Mouse (Mus musculus) intestine, embryonic 16.5 days (tissue): Measurements from ENCODE around the gene Shc1. TPM values are rescaled to one million over a fixed set of nuclear protein-coding genes. Genes with fewer than 3 reads are reported as not detected.

Experiments used
- ATAC-seq: fragments of 200-750 bp; cut with Nextera tagmentation; 2 replicates; pipeline ENCODE4 v1.8.0; 2017; ENCODE audit warnings: moderate TSS enrichment, moderate library complexity
- H3K27ac ChIP-seq: fragments of 300-500 bp; sonication (generic); 2 replicates; pipeline ENCODE4 v1.5.1; 2014; ENCODE audit warnings: mild to moderate bottlenecking, low read length
- H3K27me3 ChIP-seq: fragments of 300-500 bp; sonication (generic); replicated peaks from 2 replicates; pipeline ENCODE4 v1.6.1; 2014; ENCODE audit warnings: low read length, control low read depth, mixed read lengths; ENCODE audit not compliant: control insufficient read depth, insufficient read depth
- H3K36me3 ChIP-seq: fragments of 300-500 bp; sonication (generic); 2 replicates; pipeline ENCODE4 v1.6.1; 2014; ENCODE audit warnings: low read length, control low read depth; ENCODE audit not compliant: control insufficient read depth, insufficient read depth
- H3K4me1 ChIP-seq: fragments of 300-500 bp; sonication (generic); 2 replicates; pipeline ENCODE4 v1.6.1; 2014; ENCODE audit warnings: low read length, control low read depth, mixed read lengths; ENCODE audit not compliant: control insufficient read depth, insufficient read depth
- H3K4me2 ChIP-seq: fragments of 300-500 bp; sonication (generic); 2 replicates; pipeline ENCODE4 v1.6.1; 2014; ENCODE audit warnings: low read depth, low read length, control low read depth
- H3K4me3 ChIP-seq: fragments of 300-500 bp; sonication (generic); 2 replicates; pipeline ENCODE4 v1.5.1; 2014; ENCODE audit warnings: mild to moderate bottlenecking, low read length
- H3K9ac ChIP-seq: fragments of 300-500 bp; sonication (generic); 2 replicates; pipeline ENCODE4 v1.6.1; 2014; ENCODE audit warnings: low read depth, low read length
- H3K9me3 ChIP-seq: fragments of 300-500 bp; sonication (generic); 2 replicates; pipeline ENCODE4 v1.6.1; 2016; ENCODE audit warnings: low read length, control low read depth; ENCODE audit not compliant: control insufficient read depth
- WGBS: fragments of 180-500 bp; shearing (Covaris S2); extraction: QIAGEN DNeasy Blood & Tissue Kit; methylation state at CpG from one replicate; pipeline ENCODE4 v1.1.7; 2014; 5-methylcytosine and 5-hydroxymethylcytosine counted together
- polyA plus RNA-seq: library from polyadenylated mRNA; unstranded; fragments of >200 nt; fragmentation: Nextera tagmentation; extraction: Ambion mirVana; gene quantifications from 2 replicates; pipeline ENCODE4 v1.2.1, GENCODE M21; 2015

Shc1 gene
- polyA plus RNA-seq, 1 experiment from 2014 or later, result 85.4 TPM

DNA sequence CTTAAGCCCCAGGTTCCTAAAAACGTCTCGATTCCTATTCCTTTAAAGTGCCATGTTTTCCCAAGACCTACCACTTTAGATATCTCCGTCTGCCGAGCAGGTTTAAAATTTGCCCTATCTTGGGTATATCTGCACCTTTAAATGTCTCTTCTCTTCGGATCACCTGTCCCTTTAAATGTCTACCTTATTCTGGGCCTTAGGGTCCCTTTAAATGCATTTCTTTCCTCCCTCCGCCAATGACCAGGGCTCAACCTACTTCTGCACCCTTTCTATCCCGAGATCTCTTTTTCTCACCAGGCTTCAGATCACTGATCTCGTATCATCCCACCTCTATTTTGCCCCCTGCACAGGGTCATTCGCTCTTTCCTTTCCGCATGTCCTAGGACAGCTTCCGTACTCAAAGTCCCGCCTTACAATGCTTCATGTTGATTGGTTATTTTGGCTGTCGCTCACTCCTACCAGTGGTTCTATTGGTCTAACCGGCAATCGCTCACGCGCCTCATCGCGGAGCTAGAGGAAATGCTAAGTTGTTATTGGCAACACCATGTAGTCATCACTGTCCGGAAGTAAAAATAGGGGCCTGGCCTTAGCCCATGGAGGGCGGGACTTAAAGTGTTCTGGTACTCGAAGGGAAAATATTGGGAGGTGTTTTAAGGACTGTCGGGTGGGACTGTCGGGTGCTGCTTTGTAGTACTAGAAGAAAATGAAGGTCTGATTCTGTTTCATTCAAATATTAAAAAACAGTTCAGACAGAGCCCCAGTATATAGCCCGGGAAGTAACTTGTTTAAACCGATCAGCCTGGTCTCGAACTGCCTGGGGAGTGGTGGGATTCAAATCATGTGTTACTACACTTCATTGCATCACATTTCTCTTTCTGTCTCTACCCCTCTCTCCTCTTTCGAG, 6.5 kb upstream of the Shc1 start, which contains the start of gene Flad1:
TSS of gene Flad1 (minus strand) at position 381 of the 904 bp plus-strand sequence.
- peaks cover 2% of the 10 kb centered on the region; the same call in 1 of the 2 replicates for H3K4me1 ChIP-seq
- H3K9me3 ChIP-seq, result no peaks in the 10 kb centered on the region
- H3K9ac ChIP-seq, result peak within 1 kb of the TSS; percentile 68
- ATAC-seq, result peak; percentile 99
- peak within 1 kb of the TSS; percentile 43 for H3K27ac ChIP-seq
- 5% methylated on average over 28 of the region's 28 CpGs for WGBS
- peak within 1 kb of the TSS; percentile 62 for H3K4me3 ChIP-seq
- H3K36me3 ChIP-seq, result peaks cover 24% of the 10 kb centered on the region
- no peaks in the 10 kb centered on the region for H3K27me3 ChIP-seq
- H3K4me2 ChIP-seq, result peak within 1 kb of the TSS; percentile 67

DNA sequence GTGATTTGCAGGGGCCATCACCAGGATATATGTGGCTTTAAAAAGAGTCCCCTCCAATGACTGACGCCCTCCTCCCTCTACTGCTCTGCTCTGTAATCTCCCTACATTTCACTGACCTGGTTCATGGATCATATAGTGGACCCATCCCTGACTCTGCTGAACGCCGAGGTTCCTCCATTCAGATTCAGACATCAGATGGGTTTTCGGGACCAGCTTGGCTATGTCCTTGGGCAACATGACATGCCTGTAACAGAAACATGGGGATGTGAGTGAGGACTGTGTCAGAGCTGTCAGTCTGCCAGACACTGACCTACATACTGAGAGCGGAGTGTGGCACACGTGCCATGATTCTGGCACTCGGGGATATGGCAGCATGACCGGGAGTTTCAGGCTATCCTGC, 2.1 kb upstream of the Shc1 start:
- Histone ChIP-seq H3K27ac (no peak overlapping the region), H3K36me3 (peaks cover 19% of the 10 kb centered on the region), H3K9ac (no peak overlapping the region), H3K4me2 (no peak overlapping the region), H3K4me1 (peaks cover 12% of the 10 kb centered on the region), H3K27me3 (no peaks in the 10 kb centered on the region), H3K9me3 (no peaks in the 10 kb centered on the region), H3K4me3 (no peak overlapping the region)
- no peak for ATAC-seq
- WGBS, result 97% methylated on average over 8 of the region's 8 CpGs

DNA sequence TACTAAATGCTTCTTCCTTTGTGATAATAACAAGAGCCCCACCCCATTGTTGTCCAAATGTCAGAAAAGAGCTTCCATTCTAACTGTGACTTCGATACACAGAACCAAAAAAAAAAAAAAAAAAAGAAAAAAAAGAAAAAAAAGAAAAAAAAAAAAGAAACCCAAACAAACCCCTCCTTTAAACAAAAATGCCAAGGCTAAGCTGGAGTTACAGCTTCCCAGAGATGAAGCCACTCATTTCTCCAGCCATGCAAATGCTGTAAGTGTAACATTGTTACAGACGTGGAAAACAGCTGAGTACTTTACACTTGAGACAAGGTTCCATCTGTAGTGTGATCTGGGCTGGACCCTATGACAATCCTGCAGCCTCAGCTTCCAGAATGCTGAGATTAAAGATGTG, 1.1 kb upstream of the Shc1 start:
- no peaks in the 10 kb centered on the region for H3K9me3 ChIP-seq
- H3K4me2 ChIP-seq, result peak overlapping the region; percentile 74
- peaks cover 19% of the 10 kb centered on the region for H3K36me3 ChIP-seq
- 17% methylated on average over 2 of the region's 2 CpGs for WGBS
- no peaks in the 10 kb centered on the region for H3K27me3 ChIP-seq
- peaks cover 19% of the 10 kb centered on the region for H3K4me1 ChIP-seq
- H3K27ac ChIP-seq, result peak overlapping the region; percentile 57
- ATAC-seq, result no peak
- peak overlapping the region; percentile 60 for H3K4me3 ChIP-seq
- H3K9ac ChIP-seq, result peak overlapping the region; percentile 72

DNA sequence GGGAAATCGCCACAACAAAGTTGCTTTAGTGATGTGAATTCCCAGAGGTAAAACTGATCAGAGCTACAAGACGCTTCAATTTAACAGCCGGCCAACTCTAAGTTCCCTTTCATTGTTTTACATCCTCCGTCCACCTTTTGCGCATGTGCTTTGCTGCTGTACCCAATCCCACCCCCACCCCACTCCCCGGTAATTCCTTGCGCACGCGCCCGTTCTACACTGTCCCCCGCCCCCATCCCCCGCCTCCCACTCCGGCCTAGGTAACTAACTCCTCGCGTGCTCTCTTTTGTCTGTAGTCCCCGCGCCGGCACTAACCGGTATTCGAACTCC, 438 bp upstream of the Shc1 start:
- peak overlapping the region; percentile 60 for H3K4me3 ChIP-seq
- peak overlapping the region; percentile 72 for H3K9ac ChIP-seq
- H3K27ac ChIP-seq, result peak overlapping the region; percentile 57
- peaks cover 19% of the 10 kb centered on the region for H3K36me3 ChIP-seq
- under 1% methylated on average over 20 of the region's 20 CpGs for WGBS
- peak; percentile 32 for ATAC-seq
- no peaks in the 10 kb centered on the region for H3K27me3 ChIP-seq
- peak overlapping the region; percentile 74 for H3K4me2 ChIP-seq
- H3K4me1 ChIP-seq, result peaks cover 23% of the 10 kb centered on the region
- H3K9me3 ChIP-seq, result no peaks in the 10 kb centered on the region

DNA sequence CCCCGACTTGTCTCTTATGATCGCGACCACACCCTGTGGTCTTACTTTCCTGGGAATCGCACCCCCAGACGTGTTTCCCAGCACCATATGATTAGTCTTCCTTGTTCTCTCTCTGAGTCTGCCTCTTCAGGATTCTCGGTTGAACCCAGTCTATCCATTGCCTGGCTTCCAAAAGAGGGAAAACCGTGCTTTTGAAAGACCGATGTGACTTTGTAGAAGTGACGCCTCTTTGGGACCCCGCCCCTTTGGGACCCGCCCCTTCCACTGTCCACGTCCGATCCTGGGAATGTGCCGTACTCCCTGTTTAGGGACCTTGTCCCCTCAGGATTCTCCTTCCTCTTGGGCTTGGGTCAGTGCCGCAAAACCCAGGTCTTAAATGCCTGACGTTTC, 613 bp downstream of the Shc1 start:
- WGBS, result under 1% methylated on average over 16 of the region's 16 CpGs
- Histone ChIP-seq H3K27me3 (no peaks in the 10 kb centered on the region), H3K9ac (peak overlapping the region; percentile 72), H3K36me3 (peaks cover 18% of the 10 kb centered on the region), H3K4me3 (peak overlapping the region; percentile 60), H3K4me1 (peaks cover 34% of the 10 kb centered on the region), H3K9me3 (no peaks in the 10 kb centered on the region), H3K27ac (peak overlapping the region; percentile 98), H3K4me2 (peak overlapping the region; percentile 86)
- ATAC-seq, result peak; percentile 43

DNA sequence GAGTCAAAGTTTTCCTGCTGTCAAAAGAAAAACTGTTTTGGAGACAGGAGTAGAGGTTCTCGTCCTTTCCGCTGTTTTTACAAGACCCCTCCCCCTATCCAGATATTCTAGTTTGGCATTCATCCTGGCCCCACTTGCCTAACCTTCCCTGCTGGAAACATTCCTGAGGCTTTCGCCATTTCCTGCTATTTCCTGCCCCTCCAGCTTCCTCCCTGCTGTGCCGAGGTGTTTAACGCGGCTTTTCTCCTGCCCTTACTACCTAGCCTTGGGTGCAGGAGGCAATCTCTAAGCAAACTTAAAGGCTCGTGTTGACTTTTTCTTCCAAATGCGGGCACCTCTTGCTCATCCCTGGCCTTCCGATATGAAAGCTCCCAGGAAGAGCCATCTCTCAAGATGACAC, 1.3 kb downstream of the Shc1 start:
- Histone ChIP-seq H3K4me2 (peak overlapping the region; percentile 86), H3K27me3 (no peaks in the 10 kb centered on the region), H3K27ac (peak overlapping the region; percentile 98), H3K36me3 (peaks cover 14% of the 10 kb centered on the region), H3K4me3 (peak overlapping the region; percentile 60), H3K9me3 (no peaks in the 10 kb centered on the region), H3K4me1 (peaks cover 41% of the 10 kb centered on the region), H3K9ac (peak overlapping the region; percentile 72)
- ATAC-seq, result no peak
- WGBS, result 1% methylated on average over 9 of the region's 9 CpGs

DNA sequence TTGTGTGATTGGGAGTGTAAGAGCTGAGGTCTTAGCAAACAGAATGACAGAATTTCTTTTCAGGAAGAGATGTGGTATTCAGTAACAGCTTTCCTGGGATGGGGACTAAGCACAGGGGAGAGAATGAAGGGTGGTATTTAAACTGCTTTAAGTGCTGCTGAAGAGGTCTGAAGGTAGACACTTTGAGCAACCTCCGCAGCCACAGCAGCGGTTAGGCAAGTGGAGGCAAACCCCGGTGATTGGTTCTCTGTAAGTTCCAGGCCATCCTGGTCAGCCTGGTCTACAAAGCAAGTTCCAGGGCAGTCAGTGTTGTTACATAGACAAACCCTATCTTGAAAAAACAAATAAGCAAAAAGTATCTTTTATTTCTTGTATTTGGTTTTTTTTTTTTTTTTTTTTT, 1.7 kb downstream of the Shc1 start:
- Histone ChIP-seq H3K4me2 (peak overlapping the region; percentile 86), H3K27ac (peak overlapping the region; percentile 98), H3K9ac (peak overlapping the region; percentile 72), H3K36me3 (peaks cover 10% of the 10 kb centered on the region), H3K4me1 (peaks cover 44% of the 10 kb centered on the region), H3K9me3 (no peaks in the 10 kb centered on the region), H3K4me3 (peak overlapping the region; percentile 60), H3K27me3 (no peaks in the 10 kb centered on the region)
- WGBS, result 23% methylated on average over 3 of the region's 3 CpGs
- ATAC-seq, result no peak

DNA sequence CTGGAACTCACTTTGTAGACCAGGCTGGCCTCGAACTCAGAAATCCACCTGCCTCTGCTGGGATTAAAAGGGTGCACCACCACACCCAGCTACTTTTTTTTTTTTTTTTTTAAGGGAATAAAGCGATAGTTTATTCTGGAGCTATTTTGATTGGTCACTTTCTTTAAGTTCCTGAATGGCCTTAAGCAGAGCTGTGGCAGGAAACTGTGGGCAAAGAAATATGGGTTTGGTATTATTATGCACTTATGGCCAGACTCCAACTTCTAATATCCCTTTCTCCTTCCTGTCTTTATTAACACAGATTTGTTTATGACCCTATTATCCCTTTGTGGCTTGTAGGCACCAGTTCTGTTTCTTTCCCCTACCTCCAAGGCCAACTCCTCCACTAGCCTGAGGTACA, 2.2 kb downstream of the Shc1 start:
- Histone ChIP-seq H3K4me2 (peak overlapping the region; percentile 78), H3K9ac (peak overlapping the region; percentile 50), H3K4me3 (peak overlapping the region; percentile 58; the same call in 1 of the 2 replicates), H3K27ac (peak overlapping the region; percentile 98), H3K36me3 (peaks cover 10% of the 10 kb centered on the region), H3K4me1 (peaks cover 47% of the 10 kb centered on the region), H3K27me3 (no peaks in the 10 kb centered on the region), H3K9me3 (no peaks in the 10 kb centered on the region)
- ATAC-seq, result no peak
- 57% methylated on average over 2 of the region's 2 CpGs for WGBS

DNA sequence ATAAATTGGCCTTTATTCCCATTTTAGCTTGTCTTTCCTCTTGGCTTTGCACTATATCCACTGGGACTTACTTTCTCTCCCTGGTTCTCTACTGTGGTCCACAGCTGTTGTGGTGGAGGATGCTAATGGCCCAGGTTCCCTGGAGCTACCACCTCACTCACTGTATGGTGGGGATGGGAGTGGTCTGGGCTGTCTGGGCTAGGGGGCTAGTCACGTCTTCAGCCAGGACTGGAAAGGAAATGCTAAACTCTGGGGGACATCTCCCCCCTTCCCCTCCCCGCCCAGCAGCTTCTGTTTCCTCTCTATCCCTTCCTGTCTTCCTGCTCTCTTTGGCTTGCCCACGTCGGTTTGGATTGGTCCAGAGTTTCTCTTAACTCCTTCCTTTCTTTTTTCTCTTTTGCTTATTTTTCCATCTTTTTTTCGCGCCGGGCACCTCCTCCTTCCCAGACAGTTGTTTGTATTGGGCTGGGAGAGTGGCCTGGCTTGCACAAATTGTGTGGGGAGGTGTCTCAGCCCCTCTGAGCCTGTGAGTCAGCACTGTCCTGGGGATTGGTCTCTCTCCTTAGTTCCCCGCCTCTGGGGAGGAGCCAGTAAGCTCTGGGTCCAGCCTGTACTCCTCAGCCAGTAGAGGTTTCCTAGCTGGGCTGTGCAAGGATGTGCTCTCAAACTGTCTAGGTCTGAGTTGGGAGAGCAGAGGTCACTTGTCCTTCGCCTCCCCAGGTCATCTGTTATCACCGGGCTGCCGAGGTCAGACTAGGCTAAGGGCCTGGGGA, 2.9 kb downstream of the Shc1 start:
- peaks cover 47% of the 10 kb centered on the region for H3K4me1 ChIP-seq
- peak overlapping the region; percentile 74 for H3K9ac ChIP-seq
- peak; percentile 68 for ATAC-seq
- H3K36me3 ChIP-seq, result peaks cover 4% of the 10 kb centered on the region; the same call in 1 of the 2 replicates
- H3K9me3 ChIP-seq, result no peaks in the 10 kb centered on the region
- peak overlapping the region; percentile 78 for H3K4me2 ChIP-seq
- no peaks in the 10 kb centered on the region for H3K27me3 ChIP-seq
- peak overlapping the region; percentile 98 for H3K27ac ChIP-seq
- WGBS, result 4% methylated on average over 11 of the region's 11 CpGs
- H3K4me3 ChIP-seq, result peak overlapping the region; percentile 58
